Mouse (Mus musculus): ENCODE results near the gene 9630041A04Rik. TPM values are rescaled to one million over a fixed set of nuclear protein-coding genes. Genes with fewer than 3 reads are reported as not detected.

The 9630041A04Rik gene
- total RNA-seq (2018; cell fraction: chromatin; rRNA removed) = not detected
- not detected for total RNA-seq (2018; cell fraction: cytosol; rRNA removed)
- total RNA-seq (2018; cell fraction: nucleus; rRNA removed) = not detected
- polyA plus RNA-seq (2018) = not detected in 3 replicates

DNA sequence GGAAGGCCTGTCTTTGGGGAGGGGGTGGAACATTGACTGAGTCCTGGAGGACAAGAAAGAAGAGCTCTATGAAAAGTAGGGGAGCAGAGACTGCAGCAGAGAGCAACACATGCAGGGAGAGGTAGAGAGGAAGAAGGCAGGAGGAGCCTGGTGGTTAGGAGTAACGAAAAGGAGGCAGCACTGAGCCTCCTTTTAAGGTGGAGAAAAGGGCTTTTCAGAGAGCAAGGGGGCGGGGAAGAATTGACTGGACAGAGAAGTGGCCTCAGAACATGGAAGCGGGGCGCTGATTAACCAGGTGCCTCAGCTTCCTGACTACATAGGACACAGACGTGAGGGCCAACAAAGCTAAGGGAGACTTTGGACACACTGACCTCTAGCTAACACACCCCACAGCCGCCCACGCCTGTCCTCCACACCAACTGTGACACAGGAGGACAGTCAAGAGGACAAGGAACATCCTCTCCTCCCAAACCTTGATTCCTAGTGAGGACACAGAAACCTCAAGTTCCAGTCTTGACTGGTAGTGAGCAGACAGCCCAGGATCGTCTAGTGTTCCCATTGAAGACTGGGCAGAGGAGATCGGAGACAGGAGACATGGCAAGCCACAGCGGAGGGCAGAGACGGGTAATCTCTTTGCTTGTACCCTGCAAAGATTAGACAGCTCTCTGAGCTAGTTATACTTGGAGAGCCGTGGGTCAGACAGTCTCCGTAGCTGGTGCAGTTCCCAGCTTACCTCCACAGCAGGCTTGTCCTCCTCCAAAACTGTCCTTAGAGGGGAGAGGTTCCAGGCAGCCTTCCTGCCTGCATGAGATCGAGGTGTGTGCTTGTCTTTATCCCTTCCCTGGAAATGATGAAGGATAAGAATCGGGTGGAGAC lies at the start of gene 9630041A04Rik:
Gene 9630041A04Rik, plus strand, starts transcription at position 246 of the 876 bp plus-strand sequence.
- Histone ChIP-seq H3K36me3 (ENCODE audit: inconsistent target) (no peaks in the 10 kb centered on the region), H3K27ac (no peak within 1 kb of the TSS), H3K79me2 (ENCODE audit: inconsistent target) (no peaks in the 10 kb centered on the region), H3K4me3 (ENCODE audit: inconsistent target) (no peak within 1 kb of the TSS)
- 84% methylated on average over 15 of the region's 15 CpGs for WGBS (ENCODE audit: missing documents)

DNA sequence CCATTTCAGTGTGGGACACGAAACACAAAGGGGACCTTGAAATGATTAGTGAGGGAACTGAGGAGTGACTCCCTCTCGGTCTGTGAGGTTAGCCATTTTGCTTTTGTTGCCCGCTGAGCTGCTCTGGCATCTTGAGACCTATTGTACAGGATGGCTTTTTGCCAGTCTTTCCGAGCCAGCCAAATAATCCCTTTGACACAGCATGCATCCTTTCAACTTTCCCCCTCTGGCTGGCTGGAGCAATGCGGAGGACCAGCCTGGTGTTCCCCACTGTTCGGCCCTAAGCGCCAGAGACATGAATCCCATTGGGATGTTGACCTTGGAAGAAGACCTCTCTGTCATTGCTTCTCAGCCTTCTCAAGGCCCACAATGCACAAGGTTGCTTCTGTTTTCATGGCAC lies 37.7 kb upstream of the 9630041A04Rik start:
- Histone ChIP-seq H3K79me2 (ENCODE audit: inconsistent target) (no peaks in the 10 kb centered on the region), H3K4me3 (ENCODE audit: inconsistent target) (no peak overlapping the region), H3K27ac (no peak overlapping the region), H3K36me3 (ENCODE audit: inconsistent target) (no peaks in the 10 kb centered on the region)
- 86% methylated on average over 7 of the region's 7 CpGs for WGBS (ENCODE audit: missing documents)

DNA sequence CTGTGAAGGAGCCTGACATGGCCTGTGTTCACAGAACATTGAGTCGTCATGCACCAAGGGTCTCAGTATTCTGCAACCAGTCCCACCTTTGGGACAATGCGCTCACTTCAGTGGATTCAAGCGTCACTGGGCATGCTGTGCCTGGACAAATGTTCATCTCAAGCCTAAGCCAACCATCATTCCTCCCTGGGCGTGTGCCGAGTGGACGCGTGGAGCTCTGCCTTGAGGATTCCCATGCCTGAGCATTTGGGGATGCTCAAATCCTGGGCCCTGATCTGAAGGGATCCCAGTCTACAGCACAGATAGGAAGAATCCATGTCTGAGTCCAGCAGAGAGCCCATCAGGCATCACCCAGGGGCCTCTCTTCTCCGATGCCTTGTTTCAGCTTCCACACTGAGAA lies 36.0 kb upstream of the 9630041A04Rik start:
- Histone ChIP-seq H3K27ac (no peak overlapping the region), H3K4me3 (ENCODE audit: inconsistent target) (no peak overlapping the region), H3K36me3 (ENCODE audit: inconsistent target) (no peaks in the 10 kb centered on the region), H3K79me2 (ENCODE audit: inconsistent target) (no peaks in the 10 kb centered on the region)
- WGBS (ENCODE audit: missing documents) = 96% methylated on average over 8 of the region's 8 CpGs

DNA sequence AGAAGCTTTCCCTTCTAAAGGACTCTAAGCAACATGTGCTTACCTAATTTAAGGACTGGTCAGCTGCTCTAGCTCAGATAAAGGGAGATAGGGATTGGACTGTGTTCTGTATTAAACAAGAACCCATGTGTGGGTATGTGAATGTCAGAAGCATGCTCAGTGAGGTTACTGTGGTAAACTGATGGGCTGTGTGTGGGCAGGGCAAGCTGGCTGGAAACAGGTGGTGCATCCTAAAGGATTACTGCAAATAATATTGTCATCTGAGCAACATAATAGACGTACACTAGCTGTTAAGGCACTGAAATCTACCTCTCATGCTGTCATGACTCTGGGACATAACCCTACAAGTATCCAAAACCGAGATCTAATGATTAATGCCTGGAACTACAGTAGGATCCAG lies 28.0 kb upstream of the 9630041A04Rik start:
- no peak overlapping the region for H3K4me3 ChIP-seq (ENCODE audit: inconsistent target)
- H3K27ac ChIP-seq = no peak overlapping the region
- H3K79me2 ChIP-seq (ENCODE audit: inconsistent target) = no peaks in the 10 kb centered on the region
- H3K36me3 ChIP-seq (ENCODE audit: inconsistent target) = no peaks in the 10 kb centered on the region
- WGBS (ENCODE audit: missing documents) = 68% methylated on average over 2 of the region's 2 CpGs

DNA sequence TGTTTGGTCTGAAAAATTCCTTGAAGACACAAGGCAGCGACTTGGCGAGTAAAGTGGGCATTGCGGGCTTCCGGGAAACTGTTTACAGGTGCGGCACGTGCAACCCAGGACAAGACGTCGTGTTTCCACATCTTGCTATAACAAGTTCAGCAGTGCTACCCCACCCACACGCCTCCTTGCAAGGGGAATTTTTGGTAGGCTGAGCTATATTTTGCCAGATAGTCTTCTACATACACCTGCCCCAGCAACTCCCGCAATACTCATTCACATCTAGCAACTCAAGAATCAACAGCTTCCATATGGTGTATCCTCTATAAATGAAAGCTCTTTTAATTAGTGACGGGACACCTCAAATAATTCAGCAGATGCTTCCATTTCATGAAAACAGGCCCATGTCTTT lies 20.5 kb upstream of the 9630041A04Rik start:
- no peak overlapping the region for H3K27ac ChIP-seq
- H3K36me3 ChIP-seq (ENCODE audit: inconsistent target) = no peaks in the 10 kb centered on the region
- 94% methylated on average over 11 of the region's 11 CpGs for WGBS (ENCODE audit: missing documents)
- H3K79me2 ChIP-seq (ENCODE audit: inconsistent target) = no peaks in the 10 kb centered on the region
- H3K4me3 ChIP-seq (ENCODE audit: inconsistent target) = no peak overlapping the region

DNA sequence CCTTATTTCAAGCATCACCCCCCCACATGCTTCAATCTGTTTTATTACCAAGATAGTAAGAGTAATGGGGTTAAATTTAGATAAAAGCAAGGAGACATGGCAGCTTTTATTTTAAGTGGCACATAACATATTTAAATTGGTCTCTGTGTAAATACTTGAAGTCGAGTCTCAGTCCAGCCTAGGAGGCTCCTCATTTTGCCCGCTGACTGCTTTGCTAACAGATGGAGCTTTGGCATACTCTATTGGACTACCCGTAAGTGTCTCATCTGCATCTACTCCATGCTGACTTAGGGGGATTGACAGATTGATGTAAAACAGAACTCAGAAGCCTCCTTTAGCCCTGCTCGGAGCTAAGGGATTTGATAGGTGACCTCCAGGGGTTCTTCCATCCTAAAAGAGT lies 17.7 kb upstream of the 9630041A04Rik start:
- no peaks in the 10 kb centered on the region for H3K79me2 ChIP-seq (ENCODE audit: inconsistent target)
- no peak overlapping the region for H3K27ac ChIP-seq
- 84% methylated on average over 4 of the region's 4 CpGs for WGBS (ENCODE audit: missing documents)
- no peaks in the 10 kb centered on the region for H3K36me3 ChIP-seq (ENCODE audit: inconsistent target)
- H3K4me3 ChIP-seq (ENCODE audit: inconsistent target) = no peak overlapping the region

DNA sequence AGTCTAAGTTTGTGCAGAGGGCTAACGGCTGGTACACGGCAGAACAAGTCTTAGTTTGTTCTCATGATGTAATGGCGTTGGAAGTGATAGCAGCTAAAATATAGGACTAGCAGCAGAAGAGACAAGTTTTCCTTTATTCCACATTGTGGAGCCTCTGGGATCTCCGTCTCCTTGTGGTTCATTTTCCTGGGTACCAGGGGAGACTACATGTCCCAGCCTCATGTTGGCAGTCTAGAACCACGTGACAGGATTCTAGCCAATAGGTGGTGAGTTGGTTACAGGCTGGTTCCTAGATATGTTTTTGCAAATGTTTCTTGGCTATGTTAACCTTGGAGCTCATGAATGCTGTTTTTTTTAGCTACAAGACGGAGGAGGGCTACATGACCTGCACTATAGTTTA lies 15.9 kb upstream of the 9630041A04Rik start:
- WGBS (ENCODE audit: missing documents) = 91% methylated on average over 6 of the region's 6 CpGs
- no peaks in the 10 kb centered on the region for H3K79me2 ChIP-seq (ENCODE audit: inconsistent target)
- no peaks in the 10 kb centered on the region for H3K36me3 ChIP-seq (ENCODE audit: inconsistent target)
- H3K27ac ChIP-seq = no peak overlapping the region
- no peak overlapping the region for H3K4me3 ChIP-seq (ENCODE audit: inconsistent target)

DNA sequence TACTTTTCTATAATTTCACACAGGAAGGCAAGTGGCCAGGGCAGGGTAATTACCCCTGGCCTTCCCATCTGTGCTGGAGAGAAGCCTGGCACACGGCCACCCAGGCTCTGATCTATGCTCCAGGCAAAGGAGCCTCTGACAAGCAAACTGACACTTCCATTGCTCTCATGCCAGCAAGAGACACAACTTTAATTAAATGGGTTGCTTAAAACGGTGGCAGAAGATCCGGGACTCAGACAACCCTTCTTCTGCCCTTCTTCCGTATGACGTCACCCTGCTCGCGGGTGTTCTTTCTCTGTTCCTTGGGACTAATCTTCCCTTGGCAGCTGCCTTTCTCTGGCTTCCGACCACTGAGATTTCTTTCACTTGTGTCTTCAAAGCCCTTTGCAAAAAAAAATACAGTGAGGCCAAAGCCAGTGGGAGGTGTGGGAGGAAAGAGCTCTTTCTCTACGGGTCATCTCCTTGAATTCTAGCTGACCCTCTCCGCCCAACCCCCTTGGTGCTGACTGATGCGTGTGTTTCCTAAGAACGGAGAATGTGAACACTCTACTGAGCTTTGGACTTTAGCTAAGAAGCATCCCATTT lies 932 bp downstream of the 9630041A04Rik start:
- no peak overlapping the region for H3K27ac ChIP-seq
- H3K4me3 ChIP-seq (ENCODE audit: inconsistent target) = no peak overlapping the region
- H3K79me2 ChIP-seq (ENCODE audit: inconsistent target) = no peaks in the 10 kb centered on the region
- H3K36me3 ChIP-seq (ENCODE audit: inconsistent target) = no peaks in the 10 kb centered on the region
- 91% methylated on average over 12 of the region's 12 CpGs for WGBS (ENCODE audit: missing documents)

DNA sequence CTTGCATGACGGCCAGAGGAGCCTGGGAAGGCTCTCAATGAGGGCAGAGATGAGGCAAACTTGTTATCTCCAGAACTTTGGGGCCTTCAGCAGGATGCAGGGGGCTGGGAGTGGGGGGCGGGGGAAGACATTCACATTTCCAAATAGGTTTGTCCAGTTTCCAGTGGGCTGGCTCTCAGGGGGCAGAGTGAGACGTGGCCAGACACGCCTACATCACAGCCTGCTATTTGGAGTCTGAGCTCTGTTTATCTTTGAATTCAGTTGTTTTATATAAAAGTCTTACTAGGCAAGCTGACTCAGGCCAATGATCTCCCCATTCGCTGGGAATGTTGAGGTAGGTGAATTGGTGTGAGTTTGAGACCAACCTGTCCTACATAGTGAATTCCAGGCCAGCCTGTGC lies 1.5 kb downstream of the 9630041A04Rik start:
- 90% methylated on average over 5 of the region's 5 CpGs for WGBS (ENCODE audit: missing documents)
- no peak overlapping the region for H3K27ac ChIP-seq
- no peaks in the 10 kb centered on the region for H3K79me2 ChIP-seq (ENCODE audit: inconsistent target)
- no peaks in the 10 kb centered on the region for H3K36me3 ChIP-seq (ENCODE audit: inconsistent target)
- no peak overlapping the region for H3K4me3 ChIP-seq (ENCODE audit: inconsistent target)

DNA sequence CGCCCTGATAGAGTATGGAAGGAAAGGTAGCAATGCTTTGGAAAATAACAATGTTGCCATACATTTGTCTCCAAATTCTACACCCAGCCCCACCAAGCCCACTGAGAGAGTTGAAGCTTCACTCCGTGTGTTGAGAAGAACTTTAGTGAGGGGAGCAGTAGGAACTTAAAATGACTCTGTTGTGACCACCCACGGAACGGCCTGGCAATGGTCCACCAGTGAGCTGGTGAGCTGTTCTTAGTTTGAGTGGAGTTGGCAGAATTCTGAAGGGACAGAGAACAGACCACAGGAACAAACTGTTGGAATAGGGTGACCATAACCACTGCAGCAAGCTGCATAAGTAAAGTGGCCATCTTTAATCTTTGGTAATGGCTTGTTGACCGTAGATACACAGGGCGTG lies 7.0 kb downstream of the 9630041A04Rik start:
- Histone ChIP-seq H3K79me2 (ENCODE audit: inconsistent target) (no peaks in the 10 kb centered on the region), H3K27ac (no peak overlapping the region), H3K4me3 (ENCODE audit: inconsistent target) (no peak overlapping the region), H3K36me3 (ENCODE audit: inconsistent target) (no peaks in the 10 kb centered on the region)
- WGBS (ENCODE audit: missing documents) = 88% methylated on average over 6 of the region's 6 CpGs

DNA sequence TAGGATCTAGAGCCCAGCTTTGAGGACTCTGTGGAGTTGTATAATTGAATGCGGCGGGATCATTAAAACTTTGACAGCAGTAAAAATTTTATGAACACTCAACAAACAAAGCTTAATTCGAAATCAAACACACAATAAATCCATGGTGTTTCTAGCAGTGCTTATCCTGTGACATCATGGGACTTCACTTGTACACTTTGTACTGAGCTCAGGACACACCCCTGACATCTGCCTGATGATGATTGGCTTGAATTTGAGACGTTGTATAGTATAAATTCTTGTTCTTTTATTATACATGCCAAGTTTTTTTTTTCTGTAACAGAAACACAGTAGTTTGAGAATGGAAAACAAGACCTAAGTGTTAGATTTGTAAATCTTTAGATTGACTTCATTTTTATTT lies 8.4 kb downstream of the 9630041A04Rik start:
- Histone ChIP-seq H3K27ac (no peak overlapping the region), H3K79me2 (ENCODE audit: inconsistent target) (no peaks in the 10 kb centered on the region), H3K4me3 (ENCODE audit: inconsistent target) (no peak overlapping the region), H3K36me3 (ENCODE audit: inconsistent target) (no peaks in the 10 kb centered on the region)
- 70% methylated on average over 4 of the region's 4 CpGs for WGBS (ENCODE audit: missing documents)

DNA sequence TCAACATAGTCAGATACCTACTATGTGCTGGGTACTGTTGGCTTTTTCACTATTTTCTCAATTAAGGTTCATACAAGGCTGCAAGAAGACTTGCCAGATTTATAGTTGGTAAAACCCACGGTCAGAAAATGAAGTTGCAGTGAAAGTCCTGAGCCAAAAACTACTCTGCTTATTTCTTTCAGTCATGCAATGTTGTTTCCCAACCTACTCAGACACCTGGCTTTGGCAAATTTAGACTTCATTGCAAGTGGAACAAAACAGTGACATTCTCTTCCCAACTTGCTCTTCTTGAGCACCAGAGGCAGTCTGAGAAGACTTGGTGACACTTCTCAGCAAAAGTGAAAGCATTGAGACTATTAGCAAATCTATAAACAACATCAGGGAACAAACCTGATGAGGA lies 13.7 kb downstream of the 9630041A04Rik start:
- H3K79me2 ChIP-seq (ENCODE audit: inconsistent target) = no peaks in the 10 kb centered on the region
- 100% methylated on average over 1 of the region's 1 CpGs for WGBS (ENCODE audit: missing documents)
- no peak overlapping the region for H3K27ac ChIP-seq
- H3K4me3 ChIP-seq (ENCODE audit: inconsistent target) = no peak overlapping the region
- no peaks in the 10 kb centered on the region for H3K36me3 ChIP-seq (ENCODE audit: inconsistent target)

DNA sequence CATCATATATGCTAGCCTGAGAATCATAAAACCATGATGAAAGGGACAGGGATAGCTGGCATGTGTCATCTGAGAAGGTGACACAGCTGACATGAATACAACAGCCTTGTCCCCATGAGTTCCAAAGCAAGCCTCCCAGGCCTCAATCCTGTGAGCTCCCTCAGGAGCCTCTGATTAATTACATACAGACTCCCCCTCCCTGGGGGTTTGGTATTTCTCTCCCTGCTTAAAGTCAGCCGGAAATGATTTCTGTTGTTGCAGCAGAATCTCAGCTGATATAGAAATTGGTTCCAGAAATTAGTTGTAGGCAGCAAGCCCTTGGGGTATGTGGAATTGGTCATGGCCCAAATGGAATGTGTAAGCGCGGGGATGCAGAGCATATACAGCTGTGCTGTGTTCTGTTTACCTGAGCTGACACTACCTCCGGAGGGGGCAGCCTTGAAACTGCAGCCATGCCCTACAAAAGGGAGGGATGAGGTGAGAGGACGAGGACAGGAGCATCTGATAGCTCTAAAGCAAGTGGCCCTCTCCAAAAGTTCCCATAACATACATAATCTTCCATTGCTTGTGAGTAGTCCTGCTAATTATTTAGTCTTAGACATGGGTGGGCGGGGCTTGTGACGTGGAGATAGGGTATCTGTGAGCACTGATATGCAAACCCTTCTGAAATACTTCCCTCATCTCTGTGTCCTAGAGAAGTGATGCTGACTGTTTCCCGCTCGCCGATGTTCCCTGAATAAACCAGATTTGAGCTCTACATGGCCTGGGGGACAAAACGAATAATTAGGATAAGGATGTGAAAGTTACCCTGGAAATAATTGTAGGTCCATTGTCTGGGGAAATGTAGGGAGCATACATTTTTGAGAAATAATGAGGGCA lies 15.7 kb downstream of the 9630041A04Rik start:
- no peak overlapping the region for H3K4me3 ChIP-seq (ENCODE audit: inconsistent target)
- no peaks in the 10 kb centered on the region for H3K36me3 ChIP-seq (ENCODE audit: inconsistent target)
- 84% methylated on average over 11 of the region's 11 CpGs for WGBS (ENCODE audit: missing documents)
- H3K27ac ChIP-seq = no peak overlapping the region
- no peaks in the 10 kb centered on the region for H3K79me2 ChIP-seq (ENCODE audit: inconsistent target)

DNA sequence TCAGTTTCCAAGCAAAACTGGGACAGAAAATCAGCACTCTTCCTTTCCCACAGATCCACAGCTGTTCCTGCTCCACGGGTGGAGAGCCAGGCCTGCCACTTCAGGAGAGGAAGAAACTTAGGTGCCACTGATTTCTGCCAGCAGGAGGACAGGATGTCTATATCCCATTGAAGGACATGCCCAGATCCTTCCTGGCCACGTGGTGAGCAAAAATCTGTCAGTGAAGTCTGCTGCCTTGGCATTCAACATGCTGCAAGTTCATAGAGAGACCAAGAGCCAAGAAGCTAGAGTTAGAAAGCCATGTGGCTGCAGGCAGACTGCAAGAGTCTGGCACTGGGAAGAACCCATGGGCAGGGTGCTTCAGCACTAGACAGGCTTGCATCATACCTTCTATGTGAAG lies 21.7 kb downstream of the 9630041A04Rik start:
- Histone ChIP-seq H3K27ac (no peak overlapping the region), H3K4me3 (ENCODE audit: inconsistent target) (no peak overlapping the region), H3K79me2 (ENCODE audit: inconsistent target) (no peaks in the 10 kb centered on the region), H3K36me3 (ENCODE audit: inconsistent target) (no peaks in the 10 kb centered on the region)
- 76% methylated on average over 2 of the region's 2 CpGs for WGBS (ENCODE audit: missing documents)
